Mouse (Mus musculus) hindbrain, embryonic 14.5 days (tissue): ENCODE results near the gene Vstm2l. TPM values are rescaled to one million over a fixed set of nuclear protein-coding genes. Genes with fewer than 3 reads are reported as not detected.

Experiments
- ATAC-seq: fragments of 200-750 bp; cut with Nextera tagmentation; 2 replicates; pipeline ENCODE4 v1.8.0; 2017; ENCODE audit warnings: moderate number of reproducible peaks, mild to moderate bottlenecking, moderate TSS enrichment, moderate library complexity; ENCODE audit not compliant: low FRiP score
- DNase-seq: peaks from one replicate; pipeline ENCODE4 v3.0.0-alpha.2; 2015; ENCODE audit warnings: low spot score
- H3K27ac ChIP-seq: fragments of 300-500 bp; sonication (generic); 2 replicates; pipeline ENCODE4 v1.5.1; 2014; ENCODE audit warnings: mild to moderate bottlenecking, moderate library complexity
- H3K27me3 ChIP-seq: fragments of 300-500 bp; sonication (generic); 2 replicates; pipeline ENCODE4 v1.6.1; 2014; ENCODE audit warnings: mild to moderate bottlenecking, low read length, mixed read lengths; ENCODE audit not compliant: control insufficient read depth, insufficient read depth
- H3K36me3 ChIP-seq: fragments of 300-500 bp; sonication (generic); replicated peaks from 2 replicates; pipeline ENCODE4 v1.6.1; 2014; ENCODE audit not compliant: control insufficient read depth, insufficient read depth
- H3K4me1 ChIP-seq: fragments of 300-500 bp; sonication (generic); replicated peaks from 2 replicates; pipeline ENCODE4 v1.6.1; 2014; ENCODE audit warnings: antibody characterized with exemption, low read length, mixed read lengths; ENCODE audit not compliant: control insufficient read depth, insufficient read depth
- H3K4me2 ChIP-seq: fragments of 300-500 bp; sonication (generic); replicated peaks from 2 replicates; pipeline ENCODE4 v1.6.1; 2014; ENCODE audit warnings: mild to moderate bottlenecking, moderate library complexity
- H3K4me3 ChIP-seq: fragments of 300-500 bp; sonication (generic); replicated peaks from 2 replicates; pipeline ENCODE4 v1.5.1; 2014; ENCODE audit warnings: mild to moderate bottlenecking, low read length
- H3K9ac ChIP-seq: fragments of 300-500 bp; sonication (generic); 2 replicates; pipeline ENCODE4 v1.6.1; 2014
- H3K9me3 ChIP-seq: fragments of 300-500 bp; sonication (generic); 2 replicates; pipeline ENCODE4 v1.6.1; 2016; ENCODE audit warnings: low read length; ENCODE audit not compliant: control insufficient read depth
- WGBS: fragments of 180-500 bp; shearing (Covaris S2); extraction: QIAGEN DNeasy Blood & Tissue Kit; methylation state at CpG from one replicate; pipeline ENCODE4 v1.1.7; 2014; 5-methylcytosine and 5-hydroxymethylcytosine counted together
- polyA plus RNA-seq: library from polyadenylated mRNA; unstranded; fragments of >200 nt; fragmentation: Nextera tagmentation; extraction: Ambion mirVana; gene quantifications from 2 replicates; pipeline ENCODE4 v1.2.1, GENCODE M21; 2014

Gene Vstm2l
- polyA plus RNA-seq, 1 experiment from 2014 or later = 48.9 TPM

- no peak overlapping the region for H3K4me3 ChIP-seq
- H3K27me3 ChIP-seq = no peaks in the 10 kb centered on the region
- H3K27ac ChIP-seq = peak overlapping the region; percentile 45
- no peak overlapping the region for H3K9ac ChIP-seq
- peak; percentile 24; the same call in 1 of the 2 replicates for ATAC-seq
- peaks cover 21% of the 10 kb centered on the region for H3K36me3 ChIP-seq
- H3K9me3 ChIP-seq = no peaks in the 10 kb centered on the region
- WGBS = 18% methylated on average over 10 of the region's 10 CpGs
- peaks cover 43% of the 10 kb centered on the region for H3K4me1 ChIP-seq
- peak; percentile 33 for DNase-seq
- no peak overlapping the region for H3K4me2 ChIP-seq
These were observed 27.0 kb upstream of the Vstm2l start for GRCm38 (mm10) chr2:157887275-157888025.

- H3K27ac ChIP-seq = no peak overlapping the region
- 63% methylated on average over 6 of the region's 6 CpGs for WGBS
These were observed 23.3 kb upstream of the Vstm2l start for GRCm38 (mm10) chr2:157891166-157891565.

GRCm38 (mm10) chr2:157897131-157897530, 17.3 kb upstream of the Vstm2l start:
- H3K4me3 ChIP-seq = no peak overlapping the region
- 75% methylated on average over 4 of the region's 4 CpGs for WGBS
- DNase-seq = no peak
- H3K27ac ChIP-seq = no peak overlapping the region
- H3K27me3 ChIP-seq = 0 out of 2 replicates have a peak, but pooled peaks cover 4% of the 10 kb centered on the region
- no peaks in the 10 kb centered on the region for H3K9me3 ChIP-seq
- no peak overlapping the region for H3K4me2 ChIP-seq
- no peaks in the 10 kb centered on the region; the same call in 1 of the 2 replicates for H3K4me1 ChIP-seq
- H3K36me3 ChIP-seq = no peaks in the 10 kb centered on the region
- 0 out of 2 replicates have a peak, but pooled peaks have one; percentile 15 for ATAC-seq
- H3K9ac ChIP-seq = no peak overlapping the region

More at GRCm38 (mm10) chr2:157891166-157891565, 23.3 kb upstream of the Vstm2l start:
- ATAC-seq (no peak), DNase-seq (no peak)
- no peak overlapping the region for H3K4me2 ChIP-seq
- H3K4me1 ChIP-seq = peaks cover 39% of the 10 kb centered on the region
- H3K9ac ChIP-seq = no peak overlapping the region
- H3K9me3 ChIP-seq = no peaks in the 10 kb centered on the region
- H3K4me3 ChIP-seq = no peak overlapping the region
- H3K36me3 ChIP-seq = 0 out of 2 replicates have a peak, but pooled peaks cover 4% of the 10 kb centered on the region
- no peaks in the 10 kb centered on the region for H3K27me3 ChIP-seq

GRCm38 (mm10) chr2:157913204-157913636, 1.2 kb upstream of the Vstm2l start:
- peaks cover 29% of the 10 kb centered on the region; the same call in 1 of the 2 replicates for H3K27me3 ChIP-seq
- DNase-seq = peak; percentile 73
- no peak for ATAC-seq
- H3K9me3 ChIP-seq = no peaks in the 10 kb centered on the region
- WGBS = under 1% methylated on average over 16 of the region's 16 CpGs
- peaks cover 45% of the 10 kb centered on the region for H3K4me1 ChIP-seq
- H3K4me3 ChIP-seq = peak overlapping the region; percentile 76
- H3K4me2 ChIP-seq = peak overlapping the region; percentile 66
- H3K36me3 ChIP-seq = no peaks in the 10 kb centered on the region
- peak overlapping the region; percentile 55 for H3K9ac ChIP-seq
- peak overlapping the region; percentile 89 for H3K27ac ChIP-seq

GRCm38 (mm10) chr2:157913705-157914104, 748 bp upstream of the Vstm2l start:
- Histone ChIP-seq H3K4me2 (peak overlapping the region; percentile 66), H3K9me3 (no peaks in the 10 kb centered on the region), H3K9ac (peak overlapping the region; percentile 55), H3K27me3 (peaks cover 29% of the 10 kb centered on the region; the same call in 1 of the 2 replicates), H3K27ac (peak overlapping the region; percentile 89), H3K4me1 (peaks cover 49% of the 10 kb centered on the region), H3K36me3 (no peaks in the 10 kb centered on the region), H3K4me3 (peak overlapping the region; percentile 76)
- 10% methylated on average over 4 of the region's 4 CpGs for WGBS
- DNase-seq (no peak), ATAC-seq (no peak)

GRCm38 (mm10) chr2:157914889-157915517, 550 bp downstream of the Vstm2l start:
- no peaks in the 10 kb centered on the region for H3K9me3 ChIP-seq
- 32% methylated on average over 43 of the region's 43 CpGs for WGBS
- H3K4me2 ChIP-seq = peak overlapping the region; percentile 66
- DNase-seq = no peak
- peak overlapping the region; percentile 89 for H3K27ac ChIP-seq
- H3K27me3 ChIP-seq = peaks cover 31% of the 10 kb centered on the region; the same call in 1 of the 2 replicates
- H3K4me1 ChIP-seq = peaks cover 60% of the 10 kb centered on the region
- peak overlapping the region; percentile 76 for H3K4me3 ChIP-seq
- H3K9ac ChIP-seq = peak overlapping the region; percentile 67
- ATAC-seq = peak; percentile 35; the same call in 1 of the 2 replicates
- no peaks in the 10 kb centered on the region for H3K36me3 ChIP-seq

GRCm38 (mm10) chr2:157918529-157918928, 4.1 kb downstream of the Vstm2l start:
- Histone ChIP-seq H3K27ac (no peak overlapping the region; the same call in 1 of the 2 replicates), H3K9me3 (no peaks in the 10 kb centered on the region), H3K4me3 (peak overlapping the region; percentile 11; the same call in 1 of the 2 replicates), H3K27me3 (peaks cover 25% of the 10 kb centered on the region; the same call in 1 of the 2 replicates), H3K36me3 (no peaks in the 10 kb centered on the region), H3K4me2 (peak overlapping the region; percentile 66), H3K9ac (peak overlapping the region; percentile 43), H3K4me1 (peaks cover 57% of the 10 kb centered on the region)
- no peak for ATAC-seq
- WGBS = 8% methylated on average over 10 of the region's 10 CpGs
- no peak for DNase-seq

- Histone ChIP-seq H3K4me1 (peaks cover 58% of the 10 kb centered on the region), H3K9ac (0 out of 2 replicates have a peak overlapping the region, but pooled peaks have one; percentile 6), H3K27ac (no peak overlapping the region), H3K9me3 (no peaks in the 10 kb centered on the region), H3K4me2 (peak overlapping the region; percentile 7), H3K27me3 (peaks cover 10% of the 10 kb centered on the region; the same call in 1 of the 2 replicates), H3K36me3 (no peaks in the 10 kb centered on the region), H3K4me3 (no peak overlapping the region)
- WGBS = 61% methylated on average over 7 of the region's 7 CpGs
- DNase-seq (no peak), ATAC-seq (no peak)
These were observed 7.1 kb downstream of the Vstm2l start for GRCm38 (mm10) chr2:157921551-157921950.

- DNase-seq (no peak), ATAC-seq (no peak)
- Histone ChIP-seq H3K27me3 (0 out of 2 replicates have a peak, but pooled peaks cover 4% of the 10 kb centered on the region), H3K9me3 (no peaks in the 10 kb centered on the region), H3K4me1 (peaks cover 64% of the 10 kb centered on the region), H3K36me3 (no peaks in the 10 kb centered on the region), H3K27ac (peak overlapping the region; percentile 9; the same call in 1 of the 2 replicates), H3K4me2 (peak overlapping the region; percentile 35), H3K9ac (peak overlapping the region; percentile 39), H3K4me3 (no peak overlapping the region)
- 4% methylated on average over 7 of the region's 7 CpGs for WGBS
These were observed 9.0 kb downstream of the Vstm2l start for GRCm38 (mm10) chr2:157923406-157923805.
